Mouse (Mus musculus) hindbrain, embryonic 11.5 days (tissue): Measurements from ENCODE around the gene Ush1g. TPM values are rescaled to one million over a fixed set of nuclear protein-coding genes. Genes with fewer than 3 reads are reported as not detected.

Source experiments
- ATAC-seq: fragments of 200-750 bp; cut with Nextera tagmentation; 2 replicates; pipeline ENCODE4 v1.8.0; 2017; ENCODE audit warnings: mild to moderate bottlenecking, moderate TSS enrichment, moderate library complexity; ENCODE audit not compliant: low FRiP score
- DNase-seq: peaks from one replicate; pipeline ENCODE4 v3.0.0-alpha.2; 2015; ENCODE audit warnings: low spot score
- H3K27ac ChIP-seq: fragments of 300-500 bp; sonication (generic); 2 replicates; pipeline ENCODE4 v1.5.1; 2014; ENCODE audit warnings: mild to moderate bottlenecking, low read depth, low read length
- H3K27me3 ChIP-seq: fragments of 300-500 bp; sonication (generic); 2 replicates; pipeline ENCODE4 v1.6.1; 2014; ENCODE audit warnings: mild to moderate bottlenecking, low read length, moderate library complexity, mixed read lengths; ENCODE audit not compliant: control insufficient read depth, insufficient read depth
- H3K36me3 ChIP-seq: fragments of 300-500 bp; sonication (generic); 2 replicates; pipeline ENCODE4 v1.6.1; 2014; ENCODE audit warnings: mild to moderate bottlenecking, low read length, moderate library complexity, mixed read lengths; ENCODE audit not compliant: control insufficient read depth, insufficient read depth
- H3K4me1 ChIP-seq: fragments of 300-500 bp; sonication (generic); replicated peaks from 2 replicates; pipeline ENCODE4 v1.6.1; 2014; ENCODE audit warnings: low read length, mixed read lengths; ENCODE audit not compliant: control insufficient read depth, insufficient read depth
- H3K4me2 ChIP-seq: fragments of 300-500 bp; sonication (generic); replicated peaks from 2 replicates; pipeline ENCODE4 v1.6.1; 2014; ENCODE audit warnings: mild to moderate bottlenecking, low read depth, low read length
- H3K4me3 ChIP-seq: fragments of 300-500 bp; sonication (generic); 2 replicates; pipeline ENCODE4 v1.5.1; 2014; ENCODE audit warnings: low read depth, low read length
- H3K9ac ChIP-seq: fragments of 300-500 bp; sonication (generic); 2 replicates; pipeline ENCODE4 v1.6.1; 2014; ENCODE audit warnings: low read depth, low read length
- H3K9me3 ChIP-seq: fragments of 300-500 bp; sonication (generic); 2 replicates; pipeline ENCODE4 v1.6.1; 2016; ENCODE audit warnings: low read length; ENCODE audit not compliant: control insufficient read depth
- WGBS: fragments of 180-500 bp; shearing (Covaris S2); extraction: QIAGEN DNeasy Blood & Tissue Kit; methylation state at CpG from one replicate; pipeline ENCODE4 v1.1.7; 2014; 5-methylcytosine and 5-hydroxymethylcytosine counted together
- polyA plus RNA-seq: library from polyadenylated mRNA; unstranded; fragments of >200 nt; fragmentation: Nextera tagmentation; extraction: Ambion mirVana; gene quantifications from 2 replicates; pipeline ENCODE4 v1.2.1, GENCODE M21; 2014

Ush1g gene
- polyA plus RNA-seq, 1 experiment from 2014 or later: 0.05 TPM

DNA sequence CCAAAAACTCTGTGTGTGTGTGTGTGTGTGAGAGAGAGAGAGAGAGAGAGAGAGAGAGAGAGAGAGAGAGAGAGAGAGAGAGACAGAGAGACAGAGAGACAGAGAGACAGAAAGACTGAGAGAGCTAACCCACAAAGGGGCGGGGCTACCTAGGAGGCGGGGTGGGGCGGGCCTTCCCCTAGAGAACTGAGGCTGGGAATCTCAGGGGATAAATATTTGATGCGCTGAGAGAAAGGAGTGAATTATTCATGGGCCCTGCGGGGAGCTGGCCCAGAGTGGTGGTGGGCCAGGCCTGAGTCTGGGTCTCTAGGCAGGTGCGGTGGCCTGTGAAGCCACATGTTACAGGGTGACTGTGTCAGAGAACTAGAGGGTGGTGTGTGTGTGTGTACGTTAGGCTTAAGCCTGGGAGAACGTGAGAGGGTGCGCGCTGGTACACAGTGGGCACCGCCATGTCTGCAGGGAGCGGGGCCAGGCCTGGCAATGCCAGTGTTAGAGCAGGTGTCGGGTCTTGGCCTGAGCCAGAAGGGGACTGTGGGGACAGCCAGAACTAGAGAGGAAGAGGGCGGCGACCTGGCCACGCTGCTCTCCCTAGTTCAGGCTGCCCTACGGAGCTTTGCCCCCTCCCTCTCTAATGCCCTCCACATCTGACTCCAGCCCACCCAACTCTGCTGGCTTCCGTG lies 2.0 kb downstream of the Ush1g start:
- H3K9me3 ChIP-seq: no peaks in the 10 kb centered on the region
- H3K4me2 ChIP-seq: no peak overlapping the region
- H3K36me3 ChIP-seq: no peaks in the 10 kb centered on the region
- peaks cover 14% of the 10 kb centered on the region for H3K4me1 ChIP-seq
- no peak overlapping the region for H3K4me3 ChIP-seq
- peak; percentile 47 for DNase-seq
- H3K9ac ChIP-seq: no peak overlapping the region
- 2% methylated on average over 18 of the region's 18 CpGs for WGBS
- no peak for ATAC-seq
- H3K27me3 ChIP-seq: peaks cover 95% of the 10 kb centered on the region
- no peak overlapping the region for H3K27ac ChIP-seq

DNA sequence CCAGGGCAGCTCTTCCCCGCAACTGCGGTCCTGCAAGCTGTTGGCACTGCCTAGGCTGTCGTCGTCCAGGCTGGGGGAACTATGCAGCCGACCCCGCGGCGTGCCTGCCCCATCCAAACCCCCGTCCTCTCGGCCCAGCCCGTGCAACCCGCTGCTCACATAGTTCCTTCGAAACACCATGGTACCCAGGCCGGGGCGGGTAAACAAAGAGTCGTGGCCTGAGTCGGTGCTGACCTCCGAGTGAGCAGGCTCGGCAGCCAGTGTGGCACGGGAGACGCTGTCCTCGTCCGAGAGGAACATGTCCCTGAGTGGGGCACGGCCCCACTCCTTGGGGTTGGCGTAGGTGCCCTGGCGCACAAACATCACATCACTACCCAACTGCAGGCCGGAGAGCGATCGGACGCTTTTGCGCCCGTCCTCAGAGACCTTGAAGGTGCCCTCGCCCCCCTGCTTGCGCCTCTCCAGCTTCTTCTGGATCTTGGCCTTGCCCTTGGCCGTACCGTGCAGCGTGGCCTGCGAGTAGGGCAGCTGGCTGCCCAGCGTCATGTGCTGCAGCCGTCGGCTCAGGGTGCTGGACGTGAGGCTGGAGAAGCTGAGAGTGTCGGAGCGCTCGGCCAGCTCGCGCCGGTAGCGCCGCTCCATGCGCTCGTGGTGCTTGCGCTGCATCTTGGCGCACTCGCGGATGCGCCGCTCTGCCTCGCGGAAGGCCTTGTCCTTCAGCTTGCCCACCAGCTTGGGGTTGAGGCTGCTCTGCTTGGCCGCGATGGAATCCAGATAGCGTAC lies 3.4 kb downstream of the Ush1g start:
- Histone ChIP-seq H3K27ac (no peak overlapping the region), H3K9ac (no peak overlapping the region), H3K9me3 (no peaks in the 10 kb centered on the region), H3K27me3 (peaks cover 82% of the 10 kb centered on the region), H3K36me3 (no peaks in the 10 kb centered on the region), H3K4me1 (peaks cover 12% of the 10 kb centered on the region), H3K4me3 (peak overlapping the region; percentile 8; the same call in 1 of the 2 replicates), H3K4me2 (peak overlapping the region; percentile 11; the same call in 1 of the 2 replicates)
- 4% methylated on average over 62 of the region's 63 CpGs for WGBS
- ATAC-seq: no peak
- peak; percentile 44 for DNase-seq

DNA sequence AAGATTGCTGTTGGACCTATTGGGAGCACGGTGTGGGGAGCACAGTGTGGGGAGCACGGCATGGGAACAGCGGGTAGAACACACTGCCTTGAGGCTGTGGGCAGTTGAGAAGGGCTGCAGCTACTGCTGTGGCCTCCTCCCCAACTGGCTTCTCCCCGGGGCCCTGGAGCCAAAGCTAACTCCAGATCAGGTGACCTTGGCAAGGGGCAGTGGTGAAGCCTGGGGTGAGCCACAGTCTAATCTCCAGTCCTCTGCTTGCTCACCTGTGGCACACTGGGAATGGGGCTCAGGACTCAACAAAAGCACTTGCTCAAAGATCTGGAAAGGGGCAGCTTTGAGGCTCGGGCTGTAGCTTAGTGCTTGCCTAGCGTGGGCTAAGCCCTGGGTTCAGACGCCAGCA lies 4.6 kb downstream of the Ush1g start:
- Histone ChIP-seq H3K9ac (no peak overlapping the region), H3K27ac (no peak overlapping the region), H3K4me2 (no peak overlapping the region), H3K4me3 (no peak overlapping the region), H3K27me3 (peaks cover 70% of the 10 kb centered on the region), H3K4me1 (peaks cover 12% of the 10 kb centered on the region), H3K36me3 (no peaks in the 10 kb centered on the region), H3K9me3 (no peaks in the 10 kb centered on the region)
- ATAC-seq: no peak
- 66% methylated on average over 7 of the region's 7 CpGs for WGBS
- no peak for DNase-seq

DNA sequence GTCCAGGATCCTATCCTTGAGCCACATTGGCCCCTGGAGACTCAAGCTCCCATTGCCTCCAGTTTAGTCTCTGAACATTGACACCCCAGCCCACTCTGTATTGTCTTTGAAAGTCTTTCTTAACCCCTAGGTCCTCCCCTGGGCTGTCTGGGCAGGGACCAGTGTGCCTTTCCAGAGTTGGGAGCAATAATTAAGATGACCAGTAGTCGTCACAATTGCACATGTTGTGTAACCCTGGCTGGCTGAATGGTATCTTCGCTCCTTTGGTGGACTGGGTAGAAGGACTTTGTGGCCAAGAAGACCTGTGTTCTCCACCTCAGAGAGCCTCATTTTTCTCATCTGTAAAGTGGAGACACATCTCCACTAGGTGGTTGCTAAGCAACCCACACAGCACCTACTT lies 7.6 kb downstream of the Ush1g start:
- H3K9me3 ChIP-seq: no peaks in the 10 kb centered on the region
- DNase-seq (no peak), ATAC-seq (no peak)
- H3K27me3 ChIP-seq: peaks cover 40% of the 10 kb centered on the region
- 50% methylated on average over 2 of the region's 2 CpGs for WGBS
- H3K4me1 ChIP-seq: no peaks in the 10 kb centered on the region; the same call in 1 of the 2 replicates
- no peak overlapping the region for H3K9ac ChIP-seq
- no peaks in the 10 kb centered on the region for H3K36me3 ChIP-seq
- no peak overlapping the region for H3K4me2 ChIP-seq
- no peak overlapping the region for H3K27ac ChIP-seq
- no peak overlapping the region for H3K4me3 ChIP-seq

DNA sequence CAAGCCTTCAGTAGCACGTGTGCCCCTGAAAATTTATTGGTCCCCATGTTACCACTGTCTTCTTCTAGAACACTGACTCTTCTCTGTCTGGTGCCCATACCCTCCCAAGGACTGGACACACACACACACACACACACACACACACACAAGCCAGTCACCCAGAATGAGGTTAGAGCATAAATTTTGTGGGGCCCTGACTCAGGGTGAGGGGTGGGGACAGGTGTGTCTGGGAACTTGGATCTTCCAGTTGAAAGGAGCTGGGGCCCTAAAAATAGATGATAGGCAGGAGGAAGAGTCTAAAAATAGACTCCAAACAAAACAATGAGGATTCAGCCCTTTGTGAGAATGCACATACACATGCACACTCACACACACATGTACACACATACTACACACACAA lies 13.1 kb downstream of the Ush1g start:
- H3K4me2 ChIP-seq: no peak overlapping the region
- WGBS: 80% methylated on average over 1 of the region's 1 CpGs
- H3K9me3 ChIP-seq: no peaks in the 10 kb centered on the region
- no peak overlapping the region for H3K9ac ChIP-seq
- no peak overlapping the region for H3K27ac ChIP-seq
- H3K4me1 ChIP-seq: 0 out of 2 replicates have a peak, but pooled peaks cover 2% of the 10 kb centered on the region
- no peak overlapping the region for H3K4me3 ChIP-seq
- H3K27me3 ChIP-seq: peaks cover 2% of the 10 kb centered on the region; the same call in 1 of the 2 replicates
- ATAC-seq (no peak), DNase-seq (no peak)
- no peaks in the 10 kb centered on the region for H3K36me3 ChIP-seq

DNA sequence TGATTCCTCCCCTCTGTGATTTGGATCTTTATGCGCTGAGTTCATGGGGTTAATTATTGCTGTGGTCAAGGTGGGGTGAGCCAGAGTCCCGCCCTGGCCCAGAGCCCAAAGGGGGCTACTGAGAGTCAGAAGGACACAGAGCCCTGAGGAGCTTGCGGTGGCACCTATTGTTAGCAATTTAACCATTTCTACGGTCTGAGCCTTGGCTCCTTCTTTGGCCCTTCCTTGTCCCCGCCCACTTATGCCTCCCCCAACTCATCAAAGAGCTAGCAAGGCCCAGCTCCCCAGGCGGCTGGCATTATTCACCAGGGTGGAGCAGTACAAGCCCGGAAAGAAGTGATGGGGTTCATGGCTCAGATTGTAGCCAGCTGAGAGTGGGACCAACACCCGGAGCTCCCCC lies 15.0 kb downstream of the Ush1g start, which contains the start of gene Otop2:
TSS of gene Otop2 (plus strand) at position 301 of the 400 bp plus-strand sequence.
- WGBS: 11% methylated on average over 8 of the region's 8 CpGs
- Histone ChIP-seq H3K4me1 (0 out of 2 replicates have a peak, but pooled peaks cover 2% of the 10 kb centered on the region), H3K9me3 (no peaks in the 10 kb centered on the region), H3K9ac (no peak within 1 kb of the TSS), H3K27me3 (peaks cover 2% of the 10 kb centered on the region; the same call in 1 of the 2 replicates), H3K27ac (no peak within 1 kb of the TSS), H3K4me2 (no peak within 1 kb of the TSS), H3K4me3 (no peak within 1 kb of the TSS), H3K36me3 (no peaks in the 10 kb centered on the region)
- ATAC-seq (no peak), DNase-seq (no peak)

DNA sequence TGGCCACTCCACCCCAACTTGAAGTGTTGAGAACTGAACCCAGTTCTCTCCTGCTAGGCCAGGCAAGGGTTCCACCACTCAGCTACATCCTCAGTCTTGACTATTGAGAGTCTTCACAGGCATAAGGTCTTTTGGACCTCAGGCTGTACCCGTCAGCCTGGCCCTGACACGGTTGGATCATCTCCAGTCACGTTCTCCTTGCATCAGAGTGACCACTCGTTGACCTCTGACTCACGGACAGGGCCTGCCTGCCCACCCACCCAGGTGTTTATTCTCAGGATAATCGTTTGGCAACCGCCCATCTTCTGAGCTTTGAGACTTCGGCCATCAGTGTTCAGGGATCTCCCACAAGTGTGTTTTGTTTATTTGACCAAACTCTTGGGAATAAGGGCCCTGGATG lies 18.7 kb downstream of the Ush1g start:
- Histone ChIP-seq H3K9me3 (no peaks in the 10 kb centered on the region), H3K4me3 (no peak overlapping the region), H3K4me2 (no peak overlapping the region), H3K9ac (no peak overlapping the region), H3K27me3 (peaks cover 4% of the 10 kb centered on the region; the same call in 1 of the 2 replicates), H3K4me1 (0 out of 2 replicates have a peak, but pooled peaks cover 2% of the 10 kb centered on the region), H3K27ac (no peak overlapping the region), H3K36me3 (no peaks in the 10 kb centered on the region)
- DNase-seq (no peak), ATAC-seq (no peak)
- 82% methylated on average over 8 of the region's 8 CpGs for WGBS

DNA sequence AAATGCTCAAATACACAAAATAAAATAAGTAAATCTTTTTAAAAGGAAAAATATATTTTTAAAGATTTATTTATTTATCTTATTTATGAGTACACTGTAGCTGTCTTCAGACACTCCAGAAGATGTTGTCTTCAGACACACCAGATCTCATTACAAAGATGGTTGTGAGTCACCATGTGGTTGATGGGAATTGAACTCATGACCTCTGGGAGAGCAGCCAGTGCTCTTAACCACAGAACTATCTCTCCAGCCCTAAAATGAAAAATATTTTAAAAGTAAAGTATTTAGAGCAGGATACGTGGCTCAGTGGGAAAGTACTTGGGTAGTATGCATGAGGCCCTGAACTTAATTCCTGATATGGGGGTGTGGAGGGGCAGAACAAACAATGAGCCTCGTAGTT lies 20.5 kb downstream of the Ush1g start:
- peaks cover 8% of the 10 kb centered on the region for H3K27me3 ChIP-seq
- H3K4me2 ChIP-seq: no peak overlapping the region
- 85% methylated on average over 2 of the region's 2 CpGs for WGBS
- H3K27ac ChIP-seq: no peak overlapping the region
- no peak for DNase-seq
- H3K4me1 ChIP-seq: peaks cover 5% of the 10 kb centered on the region; the same call in 1 of the 2 replicates
- no peak for ATAC-seq
- no peaks in the 10 kb centered on the region for H3K9me3 ChIP-seq
- H3K4me3 ChIP-seq: no peak overlapping the region
- no peaks in the 10 kb centered on the region for H3K36me3 ChIP-seq
- no peak overlapping the region for H3K9ac ChIP-seq
